Mouse (Mus musculus): ENCODE results near the gene 2010111I01Rik.

GRCm38 (mm10) chr13:63136775-63137174, 172.1 kb downstream of the 2010111I01Rik start:
- TF ChIP-seq CTCF (IDR thresholded peaks at IDR 0.05; ENCODE audit: borderline replicate concordance, insufficient read depth, low read length) (no peak), POLR2A (IDR thresholded peaks at IDR 0.05; ENCODE audit: low read depth, low read length) (no peak)

All from embryonic fibroblast, embryonic 13.5 days (primary cell).